Mouse (Mus musculus) limb, embryonic 14.5 days (tissue): ENCODE results near the gene Naa38. TPM values are rescaled to one million over a fixed set of nuclear protein-coding genes. Genes with fewer than 3 reads are reported as not detected.

Experiments
- ATAC-seq: fragments of 200-750 bp; cut with Nextera tagmentation; 2 replicates; pipeline ENCODE4 v1.8.0; 2017; ENCODE audit warnings: low read depth, moderate number of reproducible peaks, moderate TSS enrichment; ENCODE audit not compliant: low FRiP score
- DNase-seq: peaks from one replicate; pipeline ENCODE4 v3.0.0-alpha.2; 2015; ENCODE audit warnings: low spot score
- H3K27ac ChIP-seq: fragments of 300-500 bp; sonication (generic); replicated peaks from 2 replicates; pipeline ENCODE4 v1.5.1; 2014; ENCODE audit warnings: low read depth, mild to moderate bottlenecking, low read length, moderate library complexity, mixed read lengths
- H3K27me3 ChIP-seq: fragments of 300-500 bp; sonication (generic); 2 replicates; pipeline ENCODE4 v1.6.1; 2014; ENCODE audit warnings: low read length, mixed read lengths; ENCODE audit not compliant: control insufficient read depth, insufficient read depth
- H3K36me3 ChIP-seq: fragments of 300-500 bp; sonication (generic); 2 replicates; pipeline ENCODE4 v1.6.1; 2014; ENCODE audit warnings: mild to moderate bottlenecking, low read length, moderate library complexity, mixed read lengths; ENCODE audit not compliant: control insufficient read depth, insufficient read depth
- H3K4me1 ChIP-seq: fragments of 300-500 bp; sonication (generic); 2 replicates; pipeline ENCODE4 v1.6.1; 2014; ENCODE audit warnings: antibody characterized with exemption, low read length, mixed read lengths; ENCODE audit not compliant: control insufficient read depth, insufficient read depth
- H3K4me2 ChIP-seq: fragments of 300-500 bp; sonication (generic); replicated peaks from 2 replicates; pipeline ENCODE4 v1.6.1; 2014; ENCODE audit warnings: low read depth, mild to moderate bottlenecking, low read length, moderate library complexity; ENCODE audit not compliant: severe bottlenecking
- H3K4me3 ChIP-seq: fragments of 300-500 bp; sonication (generic); replicated peaks from 2 replicates; pipeline ENCODE4 v1.5.1; 2014; ENCODE audit warnings: low read length
- H3K9ac ChIP-seq: fragments of 300-500 bp; sonication (generic); 2 replicates; pipeline ENCODE4 v1.6.1; 2014; ENCODE audit warnings: mild to moderate bottlenecking, low read depth, low read length, moderate library complexity; ENCODE audit not compliant: severe bottlenecking
- H3K9me3 ChIP-seq: fragments of 300-500 bp; sonication (generic); 2 replicates; pipeline ENCODE4 v1.6.1; 2016; ENCODE audit warnings: low read length; ENCODE audit not compliant: control insufficient read depth
- POLR2A ChIP-seq: fragments of 200-500 bp; IDR thresholded peaks from 2 replicates; pipeline ENCODE4 v1.8.0; 2012; ENCODE audit warnings: inconsistent platforms, mild to moderate bottlenecking, moderate library complexity, borderline replicate concordance; ENCODE audit not compliant: insufficient read depth, insufficient read length; ENCODE audit errors: extremely low read depth
- WGBS: fragments of 180-500 bp; shearing (Covaris S2); extraction: QIAGEN DNeasy Blood & Tissue Kit; methylation state at CpG from one replicate; pipeline ENCODE4 v1.1.7; 2014; 5-methylcytosine and 5-hydroxymethylcytosine counted together
- polyA plus RNA-seq, 2 experiments: library from polyadenylated mRNA; depleted of rRNA in 1 of 2; stranded (reverse) in 1 of 2; unstranded in 1 of 2; fragments of >200 nt; fragmentation: Nextera tagmentation in 1 of 2; extraction: Ambion mirVana in 1 of 2; gene quantifications; 2 replicates each; pipeline versions ENCODE4 v1.2.1 to v1.2.3; 2012 to 2014

Gene Naa38
- polyA plus RNA-seq, 2 experiments: 131 to 171 TPM

- H3K9me3 ChIP-seq: no peaks in the 10 kb centered on the region
- H3K4me1 ChIP-seq: peaks cover 16% of the 10 kb centered on the region; the same call in 1 of the 2 replicates
- WGBS: 58% methylated on average over 11 of the region's 11 CpGs
- H3K4me2 ChIP-seq: no peak overlapping the region
- DNase-seq (no peak), ATAC-seq (no peak)
- H3K36me3 ChIP-seq: no peaks in the 10 kb centered on the region
- no peak overlapping the region for H3K9ac ChIP-seq
- H3K27me3 ChIP-seq: no peaks in the 10 kb centered on the region
- no peak overlapping the region for H3K4me3 ChIP-seq
- no peak for TF ChIP-seq POLR2A
- H3K27ac ChIP-seq: no peak overlapping the region
Measured at GRCm38 (mm10) chr11:69432640-69432982, 37.3 kb downstream of the Naa38 start.

GRCm38 (mm10) chr11:69433189-69433588, 37.9 kb downstream of the Naa38 start:
- ATAC-seq: no peak
- H3K27me3 ChIP-seq: no peaks in the 10 kb centered on the region

GRCm38 (mm10) chr11:69437291-69437690, 42.0 kb downstream of the Naa38 start:
- Histone ChIP-seq H3K27me3 (no peaks in the 10 kb centered on the region), H3K9me3 (no peaks in the 10 kb centered on the region), H3K4me3 (no peak overlapping the region), H3K4me2 (no peak overlapping the region), H3K27ac (no peak overlapping the region), H3K9ac (no peak overlapping the region), H3K36me3 (no peaks in the 10 kb centered on the region), H3K4me1 (peaks cover 3% of the 10 kb centered on the region; the same call in 1 of the 2 replicates)
- ATAC-seq (no peak), DNase-seq (no peak)
- 30% methylated on average over 3 of the region's 3 CpGs for WGBS
- no peak for TF ChIP-seq POLR2A

More at GRCm38 (mm10) chr11:69433189-69433588, 37.9 kb downstream of the Naa38 start:
- Histone ChIP-seq H3K4me3 (no peak overlapping the region), H3K9me3 (no peaks in the 10 kb centered on the region), H3K36me3 (no peaks in the 10 kb centered on the region), H3K4me1 (peaks cover 16% of the 10 kb centered on the region; the same call in 1 of the 2 replicates), H3K27ac (no peak overlapping the region), H3K4me2 (no peak overlapping the region), H3K9ac (no peak overlapping the region)
- WGBS: 65% methylated on average over 6 of the region's 6 CpGs
- no peak for TF ChIP-seq POLR2A
- no peak for DNase-seq

- Histone ChIP-seq H3K36me3 (no peaks in the 10 kb centered on the region), H3K9ac (no peak overlapping the region), H3K4me3 (no peak overlapping the region), H3K4me1 (no peaks in the 10 kb centered on the region), H3K4me2 (no peak overlapping the region), H3K27ac (no peak overlapping the region), H3K9me3 (no peaks in the 10 kb centered on the region), H3K27me3 (no peaks in the 10 kb centered on the region)
- DNase-seq (no peak), ATAC-seq (no peak)
- TF ChIP-seq POLR2A: no peak
- WGBS: 31% methylated on average over 5 of the region's 5 CpGs
Measured at GRCm38 (mm10) chr11:69443328-69443727, 48.0 kb downstream of the Naa38 start.

Other genes starting within 250 kb of the Naa38 start
- gene Alox12b, start 238.5 kb upstream of the Naa38 start, polyA plus RNA-seq (2012; rRNA removed): 0.24 and 0.26 TPM in 2 replicates
- gene Alox12b, start 238.5 kb upstream of the Naa38 start, polyA plus RNA-seq (2014; fragmentation: Nextera tagmentation; extraction: Ambion mirVana): 0.26 and 0.83 TPM in 2 replicates
- 0.04 and 0.06 TPM in 2 replicates for gene Alox8, start 197.6 kb upstream of the Naa38 start, polyA plus RNA-seq (2012; rRNA removed)
- gene Alox8, start 197.6 kb upstream of the Naa38 start, polyA plus RNA-seq (2014; fragmentation: Nextera tagmentation; extraction: Ambion mirVana): 0.08 and 0.15 TPM in 2 replicates
- 0.09 and 0.14 TPM in 2 replicates for gene Gucy2e, start 158.5 kb upstream of the Naa38 start, polyA plus RNA-seq (2012; rRNA removed)
- gene Gucy2e, start 158.5 kb upstream of the Naa38 start, polyA plus RNA-seq (2014; fragmentation: Nextera tagmentation; extraction: Ambion mirVana): 0.06 and 0.12 TPM in 2 replicates
- gene Cntrob, start 71.7 kb upstream of the Naa38 start, polyA plus RNA-seq (2012; rRNA removed): 40.0 and 44.0 TPM in 2 replicates
- gene Cntrob, start 71.7 kb upstream of the Naa38 start, polyA plus RNA-seq (2014; fragmentation: Nextera tagmentation; extraction: Ambion mirVana): 14.6 and 15.7 TPM in 2 replicates
- 92.7 and 93.7 TPM in 2 replicates for gene Trappc1, start 71.5 kb upstream of the Naa38 start, polyA plus RNA-seq (2012; rRNA removed)
- 138 and 144 TPM in 2 replicates for gene Trappc1, start 71.5 kb upstream of the Naa38 start, polyA plus RNA-seq (2014; fragmentation: Nextera tagmentation; extraction: Ambion mirVana)
- gene Kcnab3, start 69.2 kb upstream of the Naa38 start, polyA plus RNA-seq (2012; rRNA removed): 4.0 and 4.1 TPM in 2 replicates
- 2.0 and 2.2 TPM in 2 replicates for gene Kcnab3, start 69.2 kb upstream of the Naa38 start, polyA plus RNA-seq (2014; fragmentation: Nextera tagmentation; extraction: Ambion mirVana)
- 10.5 and 12.2 TPM in 2 replicates for gene Rnf227, start 55.0 kb upstream of the Naa38 start, polyA plus RNA-seq (2012; rRNA removed)
- 13.6 and 17.8 TPM in 2 replicates for gene Rnf227, start 55.0 kb upstream of the Naa38 start, polyA plus RNA-seq (2014; fragmentation: Nextera tagmentation; extraction: Ambion mirVana)
- 425 and 497 TPM in 2 replicates for gene Chd3, start 26.1 kb upstream of the Naa38 start, polyA plus RNA-seq (2012; rRNA removed)
- gene Chd3, start 26.1 kb upstream of the Naa38 start, polyA plus RNA-seq (2014; fragmentation: Nextera tagmentation; extraction: Ambion mirVana): 97.8 and 113 TPM in 2 replicates
- 29.5 and 32.7 TPM in 2 replicates for gene Cyb5d1, start 144 bp downstream of the Naa38 start, polyA plus RNA-seq (2012; rRNA removed)
- 22.3 and 27.3 TPM in 2 replicates for gene Cyb5d1, start 144 bp downstream of the Naa38 start, polyA plus RNA-seq (2014; fragmentation: Nextera tagmentation; extraction: Ambion mirVana)
- gene Tmem88, start 2.7 kb downstream of the Naa38 start, polyA plus RNA-seq (2012; rRNA removed): 17.0 and 23.7 TPM in 2 replicates
- 18.7 and 18.9 TPM in 2 replicates for gene Tmem88, start 2.7 kb downstream of the Naa38 start, polyA plus RNA-seq (2014; fragmentation: Nextera tagmentation; extraction: Ambion mirVana)
- 23.7 and 27.5 TPM in 2 replicates for gene Kdm6b, start 18.2 kb downstream of the Naa38 start, polyA plus RNA-seq (2012; rRNA removed)
- 31.4 and 36.4 TPM in 2 replicates for gene Kdm6b, start 18.2 kb downstream of the Naa38 start, polyA plus RNA-seq (2014; fragmentation: Nextera tagmentation; extraction: Ambion mirVana)
- 4.5 and 4.7 TPM in 2 replicates for gene Dnah2, start 153.6 kb downstream of the Naa38 start, polyA plus RNA-seq (2012; rRNA removed)
- gene Dnah2, start 153.6 kb downstream of the Naa38 start, polyA plus RNA-seq (2014; fragmentation: Nextera tagmentation; extraction: Ambion mirVana): 3.6 and 4.2 TPM in 2 replicates
- gene Efnb3, start 164.7 kb downstream of the Naa38 start, polyA plus RNA-seq (2012; rRNA removed): 57.6 and 78.1 TPM in 2 replicates
- 12.7 and 14.6 TPM in 2 replicates for gene Efnb3, start 164.7 kb downstream of the Naa38 start, polyA plus RNA-seq (2014; fragmentation: Nextera tagmentation; extraction: Ambion mirVana)
- 19.0 and 25.1 TPM in 2 replicates for gene Wrap53, start 184.8 kb downstream of the Naa38 start, polyA plus RNA-seq (2012; rRNA removed)
- gene Wrap53, start 184.8 kb downstream of the Naa38 start, polyA plus RNA-seq (2014; fragmentation: Nextera tagmentation; extraction: Ambion mirVana): 20.6 and 20.8 TPM in 2 replicates
- 173 and 200 TPM in 2 replicates for gene Trp53, start 184.9 kb downstream of the Naa38 start, polyA plus RNA-seq (2012; rRNA removed)
- gene Trp53, start 184.9 kb downstream of the Naa38 start, polyA plus RNA-seq (2014; fragmentation: Nextera tagmentation; extraction: Ambion mirVana): 138 and 155 TPM in 2 replicates
- gene Atp1b2, start 210.5 kb downstream of the Naa38 start, polyA plus RNA-seq (2012; rRNA removed): 17.9 and 20.6 TPM in 2 replicates
- gene Atp1b2, start 210.5 kb downstream of the Naa38 start, polyA plus RNA-seq (2014; fragmentation: Nextera tagmentation; extraction: Ambion mirVana): 9.1 and 10.4 TPM in 2 replicates
- 0.05 TPM in 1 of 2 replicates, not detected in the other for gene Shbg, start 222.4 kb downstream of the Naa38 start, polyA plus RNA-seq (2012; rRNA removed)
- gene Shbg, start 222.4 kb downstream of the Naa38 start, polyA plus RNA-seq (2014; fragmentation: Nextera tagmentation; extraction: Ambion mirVana): not detected in 2 replicates
- gene Sat2, start 226.5 kb downstream of the Naa38 start, polyA plus RNA-seq (2012; rRNA removed): 14.2 and 21.1 TPM in 2 replicates
- 16.5 and 20.1 TPM in 2 replicates for gene Sat2, start 226.5 kb downstream of the Naa38 start, polyA plus RNA-seq (2014; fragmentation: Nextera tagmentation; extraction: Ambion mirVana)
- gene Fxr2, start 237.5 kb downstream of the Naa38 start, polyA plus RNA-seq (2012; rRNA removed): 122 and 125 TPM in 2 replicates
- 28.9 and 33.8 TPM in 2 replicates for gene Fxr2, start 237.5 kb downstream of the Naa38 start, polyA plus RNA-seq (2014; fragmentation: Nextera tagmentation; extraction: Ambion mirVana)